Mouse (Mus musculus): ENCODE data around the gene Pja2. TPM values are rescaled to one million over a fixed set of nuclear protein-coding genes. Genes with fewer than 3 reads are reported as not detected.
"Not testable (repeated sequence)": the region's sequence is repeated elsewhere in the genome, so short reads cannot be mapped to it uniquely, and the experiment has no call there.

Pja2 gene
- polyA plus RNA-seq, 1 experiment from 2014 or later: 64.4 TPM

DNA sequence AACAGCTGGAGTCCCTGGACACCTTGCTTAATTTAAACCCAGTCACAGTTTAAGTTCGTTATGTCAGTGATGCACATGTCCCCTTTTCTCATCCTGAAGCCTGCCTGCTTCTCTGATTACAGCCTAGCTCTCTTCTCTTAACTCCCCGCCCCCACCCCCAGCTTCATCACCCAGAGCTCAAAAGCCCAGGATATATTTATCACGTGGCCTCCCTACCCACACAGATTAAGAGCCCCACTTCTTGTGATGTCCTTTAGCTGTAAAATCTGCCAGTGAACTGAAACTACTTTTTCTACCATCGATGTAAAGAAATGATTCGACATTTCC is 1.0 kb upstream of the Pja2 start:
- 0 out of 2 replicates have a peak, but pooled peaks cover 6% of the 10 kb centered on the region for H3K4me1 ChIP-seq
- ATAC-seq (ENCODE audit: insufficient number of reproducible peaks, insufficient read depth, low FRiP score, low TSS enrichment, low read depth): no peak
- no peaks in the 10 kb centered on the region for H3K9me3 ChIP-seq
- peak overlapping the region; percentile 85 for H3K27ac ChIP-seq
- WGBS: 21% methylated on average over 5 of the region's 5 CpGs
- peak overlapping the region; percentile 52 for H3K4me3 ChIP-seq
- H3K27me3 ChIP-seq: no peaks in the 10 kb centered on the region
- H3K36me3 ChIP-seq: no peaks in the 10 kb centered on the region
- peak overlapping the region; percentile 78 for H3K4me2 ChIP-seq
- H3K9ac ChIP-seq: peak overlapping the region; percentile 70

DNA sequence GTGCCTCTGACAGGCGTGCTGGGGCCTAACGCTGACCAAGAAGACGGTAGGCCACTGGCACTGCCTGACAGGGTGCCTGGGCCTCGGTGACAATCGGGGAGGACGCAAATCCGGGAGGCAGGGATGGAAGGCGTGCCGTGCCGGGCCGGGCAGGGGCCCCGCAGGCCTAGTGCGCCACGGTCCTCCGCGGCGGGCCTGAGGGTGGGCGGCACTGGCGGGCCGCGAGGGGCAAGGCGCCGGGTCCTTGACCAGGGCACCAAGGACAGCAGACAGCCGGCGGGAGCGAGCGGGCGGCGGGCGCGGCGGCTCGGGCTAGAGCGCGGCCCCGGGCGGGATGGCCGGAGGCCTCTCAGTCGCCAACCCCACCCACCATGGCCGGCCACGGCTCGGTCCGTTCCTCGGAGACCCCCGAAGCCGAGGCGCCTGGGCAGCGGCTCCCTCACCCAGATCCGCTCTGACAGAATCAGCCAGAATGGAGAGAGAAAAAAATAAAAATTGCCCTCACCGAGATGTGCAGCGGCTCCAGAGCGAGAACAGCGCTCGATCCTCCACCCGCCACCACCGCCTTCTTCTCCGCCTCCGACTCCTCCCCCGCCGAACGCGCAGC is 322 bp downstream of the Pja2 start:
- peak; percentile 23 for ATAC-seq (ENCODE audit: insufficient number of reproducible peaks, insufficient read depth, low FRiP score, low TSS enrichment, low read depth)
- under 1% methylated on average over 56 of the region's 62 CpGs for WGBS
- peak overlapping the region; percentile 59 for H3K4me2 ChIP-seq

DNA sequence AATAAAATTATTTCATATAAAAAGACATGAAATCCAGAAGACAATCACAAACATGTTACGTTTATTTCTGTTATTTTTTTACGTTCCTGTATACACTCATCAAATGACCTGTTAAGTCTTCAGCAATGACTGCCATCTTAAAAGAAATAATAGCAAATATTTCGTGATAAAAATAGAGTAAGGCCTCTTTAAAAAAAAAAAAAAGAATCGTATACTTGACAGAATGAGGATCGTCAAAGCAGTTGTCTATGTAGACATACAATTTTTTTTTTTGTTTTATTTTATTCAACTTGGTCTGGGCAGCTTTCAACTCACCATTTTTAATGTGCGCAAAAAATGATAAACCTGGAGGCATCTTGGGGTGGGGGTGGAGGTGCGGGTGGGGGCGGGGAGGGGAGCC is 831 bp downstream of the Pja2 start:
- Histone ChIP-seq H3K27me3 (no peaks in the 10 kb centered on the region), H3K27ac (peak overlapping the region; percentile 96), H3K4me2 (peak overlapping the region; percentile 59), H3K4me1 (0 out of 2 replicates have a peak, but pooled peaks cover 6% of the 10 kb centered on the region), H3K36me3 (no peaks in the 10 kb centered on the region), H3K4me3 (peak overlapping the region; percentile 99), H3K9me3 (no peaks in the 10 kb centered on the region), H3K9ac (peak overlapping the region; percentile 98)
- no peak for ATAC-seq (ENCODE audit: insufficient number of reproducible peaks, insufficient read depth, low FRiP score, low TSS enrichment, low read depth)
- 19% methylated on average over 8 of the region's 8 CpGs for WGBS

More for the DNA sequence above, 322 bp downstream of the Pja2 start:
- H3K4me1 ChIP-seq: 0 out of 2 replicates have a peak, but pooled peaks cover 6% of the 10 kb centered on the region
- H3K9ac ChIP-seq: peak overlapping the region; percentile 98
- H3K9me3 ChIP-seq: no peaks in the 10 kb centered on the region
- H3K27me3 ChIP-seq: no peaks in the 10 kb centered on the region
- H3K36me3 ChIP-seq: no peaks in the 10 kb centered on the region
- H3K27ac ChIP-seq: peak overlapping the region; percentile 96
- H3K4me3 ChIP-seq: peak overlapping the region; percentile 99

DNA sequence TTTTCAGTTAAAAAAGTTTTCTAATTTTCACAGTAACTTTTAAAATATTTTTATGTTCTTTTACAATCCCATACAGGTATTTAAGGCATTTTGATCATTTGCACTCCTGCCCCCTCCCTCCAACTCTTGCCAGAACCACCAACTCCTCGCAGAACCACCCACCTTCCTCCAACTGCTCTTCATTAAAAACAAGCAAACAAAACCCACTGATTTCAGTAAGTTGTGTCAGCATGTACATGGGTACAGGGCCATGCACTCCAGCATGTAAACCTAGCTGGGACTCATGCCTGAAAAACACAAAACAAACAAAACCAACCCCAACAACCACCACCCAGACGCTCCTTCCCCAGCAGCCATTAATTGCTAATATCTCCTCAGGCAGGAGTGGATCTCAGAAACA is 7.2 kb downstream of the Pja2 start:
- H3K27ac ChIP-seq: no peak overlapping the region
- H3K4me3 ChIP-seq: no peak overlapping the region
- no peak for ATAC-seq (ENCODE audit: insufficient number of reproducible peaks, insufficient read depth, low FRiP score, low TSS enrichment, low read depth)
- H3K4me2 ChIP-seq: no peak overlapping the region
- no peaks in the 10 kb centered on the region for H3K36me3 ChIP-seq
- 56% methylated on average over 2 of the region's 2 CpGs for WGBS
- H3K9ac ChIP-seq: no peak overlapping the region
- no peaks in the 10 kb centered on the region for H3K4me1 ChIP-seq
- no peaks in the 10 kb centered on the region for H3K27me3 ChIP-seq
- no peaks in the 10 kb centered on the region for H3K9me3 ChIP-seq

DNA sequence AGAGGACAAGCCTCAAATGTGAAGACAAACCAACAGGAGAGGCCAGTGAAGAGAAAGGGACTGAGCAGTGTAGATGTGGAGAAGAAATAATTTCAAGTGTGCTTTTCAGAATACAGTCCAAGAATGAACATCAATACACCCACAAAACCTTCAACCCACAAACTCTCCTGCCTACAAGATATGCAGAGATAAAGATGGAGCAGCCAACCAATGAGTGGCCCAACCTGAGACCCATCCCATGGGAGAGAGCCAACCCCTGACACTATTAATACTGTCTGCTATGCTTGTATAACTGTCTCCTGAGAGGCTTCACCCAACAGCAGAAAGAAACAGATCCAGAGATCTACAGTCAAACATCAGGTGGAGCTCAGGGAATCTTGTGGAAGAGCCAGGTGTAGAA is 16.3 kb downstream of the Pja2 start:
- no peak overlapping the region for H3K27ac ChIP-seq
- ATAC-seq (ENCODE audit: insufficient number of reproducible peaks, insufficient read depth, low FRiP score, low TSS enrichment, low read depth): no peak
- H3K9ac ChIP-seq: no peak overlapping the region
- H3K27me3 ChIP-seq: no peaks in the 10 kb centered on the region
- H3K9me3 ChIP-seq: no peaks in the 10 kb centered on the region
- peaks cover 10% of the 10 kb centered on the region for H3K36me3 ChIP-seq
- H3K4me2 ChIP-seq: no peak overlapping the region
- H3K4me1 ChIP-seq: peaks cover 3% of the 10 kb centered on the region; the same call in 1 of the 2 replicates
- H3K4me3 ChIP-seq: no peak overlapping the region

DNA sequence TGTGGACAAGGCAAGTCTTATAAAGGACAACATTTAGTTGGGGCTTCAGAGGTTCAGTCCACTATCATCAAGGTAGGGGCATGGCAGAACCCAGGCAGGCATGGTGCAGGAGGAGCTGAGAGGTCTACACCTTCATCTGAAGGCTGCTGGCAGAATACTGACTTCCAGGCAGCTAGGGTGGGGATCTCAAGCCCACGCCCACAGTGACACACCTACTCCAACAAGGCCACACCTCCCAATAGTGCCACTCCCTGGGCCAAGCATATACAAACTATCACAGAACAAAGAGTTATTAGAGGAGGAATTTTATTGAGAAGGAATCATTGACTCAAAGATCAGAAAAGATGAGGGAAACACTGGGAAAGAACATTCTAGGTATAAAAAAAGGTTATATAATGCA is 17.2 kb downstream of the Pja2 start:
- H3K4me2 ChIP-seq; H3K9ac ChIP-seq; H3K27me3 ChIP-seq; ATAC-seq (ENCODE audit: insufficient number of reproducible peaks, insufficient read depth, low FRiP score, low TSS enrichment, low read depth); H3K27ac ChIP-seq; H3K4me3 ChIP-seq; H3K9me3 ChIP-seq; H3K4me1 ChIP-seq: not testable (repeated sequence)
- peaks cover 11% of the 10 kb centered on the region for H3K36me3 ChIP-seq
- 85% methylated on average over 1 of the region's 1 CpGs for WGBS

DNA sequence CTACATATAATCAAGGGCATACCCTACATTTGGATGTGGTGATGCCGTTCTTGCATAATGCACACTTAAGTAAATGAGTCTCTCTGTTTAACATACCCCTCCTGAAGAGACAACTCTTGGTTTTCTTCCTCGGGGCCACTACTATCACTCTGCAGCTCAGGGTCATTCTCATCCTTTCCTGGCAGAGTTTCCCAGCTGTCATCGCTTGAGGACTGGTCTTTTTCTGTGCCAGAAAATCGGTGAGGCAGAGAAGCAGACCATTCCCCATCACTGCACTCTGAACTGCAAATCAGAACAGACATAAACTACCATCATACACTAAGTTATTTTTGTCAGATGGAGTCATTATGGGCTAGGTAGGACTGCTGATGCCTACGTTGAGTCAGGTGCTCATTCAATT is 34.1 kb downstream of the Pja2 start:
- no peak overlapping the region for H3K4me3 ChIP-seq
- H3K27ac ChIP-seq: no peak overlapping the region
- 89% methylated on average over 5 of the region's 5 CpGs for WGBS
- H3K9me3 ChIP-seq: no peaks in the 10 kb centered on the region
- ATAC-seq (ENCODE audit: insufficient number of reproducible peaks, insufficient read depth, low FRiP score, low TSS enrichment, low read depth): no peak
- no peak overlapping the region for H3K9ac ChIP-seq
- peaks cover 26% of the 10 kb centered on the region for H3K36me3 ChIP-seq
- no peak overlapping the region for H3K4me2 ChIP-seq
- H3K27me3 ChIP-seq: no peaks in the 10 kb centered on the region
- H3K4me1 ChIP-seq: no peaks in the 10 kb centered on the region

DNA sequence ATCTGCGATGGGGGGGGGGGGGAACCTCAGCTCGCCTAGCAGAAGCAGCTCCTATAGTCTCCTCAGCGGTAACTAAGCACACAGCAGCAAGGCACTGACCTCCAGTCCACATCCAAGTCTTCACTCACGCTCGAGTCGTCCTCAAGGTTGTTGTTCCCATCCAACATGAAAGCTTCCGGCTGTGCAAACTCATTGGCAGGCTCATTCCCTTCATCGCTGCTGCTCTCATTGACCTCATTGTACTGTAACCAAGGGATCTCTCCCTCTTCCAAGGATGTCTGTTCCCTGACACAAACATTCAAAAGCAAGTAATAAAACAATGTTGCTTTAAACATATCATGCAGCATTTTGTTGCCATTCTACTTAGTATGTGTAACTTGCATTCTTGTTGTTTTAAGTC is 39.0 kb downstream of the Pja2 start:
- H3K9me3 ChIP-seq: no peaks in the 10 kb centered on the region
- no peak overlapping the region for H3K9ac ChIP-seq
- no peak overlapping the region for H3K4me2 ChIP-seq
- no peak overlapping the region for H3K4me3 ChIP-seq
- H3K27ac ChIP-seq: no peak overlapping the region
- peaks cover 38% of the 10 kb centered on the region for H3K36me3 ChIP-seq
- ATAC-seq (ENCODE audit: insufficient number of reproducible peaks, insufficient read depth, low FRiP score, low TSS enrichment, low read depth): no peak
- WGBS: 90% methylated on average over 8 of the region's 8 CpGs
- H3K4me1 ChIP-seq: no peaks in the 10 kb centered on the region
- no peaks in the 10 kb centered on the region for H3K27me3 ChIP-seq

DNA sequence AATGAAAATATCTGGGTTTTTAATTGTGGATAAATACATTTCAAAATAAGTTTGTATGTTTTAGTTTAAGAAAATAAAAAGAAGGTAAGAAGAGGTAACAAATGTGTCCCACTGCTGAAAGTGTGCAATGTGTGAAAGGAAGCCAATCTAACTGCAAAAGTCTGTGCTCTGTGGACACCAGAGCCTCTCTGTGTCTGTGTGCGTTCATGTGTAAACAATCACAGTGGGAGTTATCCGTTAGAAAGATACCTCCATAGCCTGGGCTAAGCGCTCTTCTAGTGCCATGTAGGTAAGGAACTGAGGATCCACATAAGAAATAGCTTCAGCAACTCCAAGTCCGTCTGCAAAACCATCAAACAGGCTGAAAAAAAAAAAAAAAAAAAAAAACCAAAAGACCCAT is 42.0 kb downstream of the Pja2 start:
- H3K27me3 ChIP-seq: no peaks in the 10 kb centered on the region
- ATAC-seq (ENCODE audit: insufficient number of reproducible peaks, insufficient read depth, low FRiP score, low TSS enrichment, low read depth): no peak
- no peak overlapping the region for H3K4me3 ChIP-seq
- WGBS: 79% methylated on average over 4 of the region's 4 CpGs
- no peaks in the 10 kb centered on the region for H3K4me1 ChIP-seq
- no peak overlapping the region for H3K4me2 ChIP-seq
- H3K9me3 ChIP-seq: no peaks in the 10 kb centered on the region
- H3K36me3 ChIP-seq: peaks cover 57% of the 10 kb centered on the region
- no peak overlapping the region for H3K27ac ChIP-seq
- H3K9ac ChIP-seq: no peak overlapping the region

DNA sequence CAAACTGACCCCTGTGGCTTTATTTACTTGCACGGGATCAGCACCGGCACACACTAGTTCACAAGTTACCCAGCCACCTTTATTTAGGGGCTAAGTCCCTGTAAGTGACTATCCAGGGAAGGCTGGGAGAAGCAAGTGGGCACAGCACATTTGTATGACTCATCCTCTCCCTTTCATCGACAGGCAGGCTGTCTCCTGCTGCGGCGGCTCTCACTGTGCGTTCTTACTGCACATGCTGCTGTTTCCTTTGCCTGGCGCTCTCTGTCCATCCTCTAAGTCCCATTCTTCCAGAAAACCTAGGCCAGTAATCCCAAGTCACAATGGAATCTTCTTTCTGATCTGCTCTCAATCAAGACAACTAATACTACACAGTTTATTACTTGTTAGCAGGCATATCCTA is 43.7 kb downstream of the Pja2 start:
- Histone ChIP-seq H3K27ac (no peak overlapping the region), H3K4me2 (no peak overlapping the region), H3K9me3 (no peaks in the 10 kb centered on the region), H3K4me3 (no peak overlapping the region), H3K4me1 (no peaks in the 10 kb centered on the region), H3K9ac (no peak overlapping the region), H3K27me3 (no peaks in the 10 kb centered on the region), H3K36me3 (peaks cover 62% of the 10 kb centered on the region)
- no peak for ATAC-seq (ENCODE audit: insufficient number of reproducible peaks, insufficient read depth, low FRiP score, low TSS enrichment, low read depth)
- WGBS: 89% methylated on average over 7 of the region's 7 CpGs

DNA sequence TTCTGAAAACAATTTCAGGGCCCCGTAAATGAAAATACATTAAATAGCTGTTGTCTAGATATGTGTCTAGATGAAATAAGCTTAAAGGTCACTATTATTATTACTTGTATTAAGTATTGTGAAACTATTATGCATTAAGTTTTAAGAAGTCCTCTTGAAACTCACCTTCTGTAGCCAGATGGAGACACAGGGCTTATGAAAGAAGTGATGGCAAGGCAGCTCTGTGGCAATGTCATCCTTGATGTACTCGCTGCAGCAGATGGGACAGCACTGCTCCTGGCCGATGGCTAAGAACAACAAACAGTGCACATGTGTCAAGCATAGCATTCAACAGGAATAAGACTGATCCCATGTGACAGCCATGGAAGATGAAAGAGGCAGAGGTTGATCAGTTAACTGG is 44.9 kb downstream of the Pja2 start:
- H3K9me3 ChIP-seq: no peaks in the 10 kb centered on the region
- ATAC-seq (ENCODE audit: insufficient number of reproducible peaks, insufficient read depth, low FRiP score, low TSS enrichment, low read depth): no peak
- no peak overlapping the region for H3K4me2 ChIP-seq
- no peak overlapping the region for H3K27ac ChIP-seq
- no peak overlapping the region for H3K4me3 ChIP-seq
- no peaks in the 10 kb centered on the region for H3K27me3 ChIP-seq
- H3K36me3 ChIP-seq: peaks cover 58% of the 10 kb centered on the region
- 78% methylated on average over 3 of the region's 3 CpGs for WGBS
- no peaks in the 10 kb centered on the region for H3K4me1 ChIP-seq
- H3K9ac ChIP-seq: no peak overlapping the region

DNA sequence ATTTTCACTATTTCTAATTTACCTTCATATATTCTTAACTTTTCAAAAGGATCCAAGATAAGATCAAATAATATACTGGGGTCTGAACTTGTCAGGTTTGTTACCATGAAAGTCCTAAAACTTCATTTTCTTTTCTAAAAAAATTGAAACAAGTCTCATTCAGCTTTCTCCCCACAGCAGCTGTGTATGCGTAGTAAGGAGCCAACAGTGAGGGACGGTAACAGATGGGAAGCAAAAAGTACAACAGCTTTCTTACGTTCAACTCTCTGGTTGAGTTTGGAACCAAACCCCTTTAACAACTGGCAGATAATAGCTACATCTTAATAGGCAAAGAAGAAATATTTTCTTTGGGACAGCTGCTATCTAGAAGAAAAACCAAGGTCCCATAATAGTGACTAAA is 50.3 kb downstream of the Pja2 start:
- H3K9me3 ChIP-seq; H3K27ac ChIP-seq; H3K4me1 ChIP-seq; H3K4me2 ChIP-seq; ATAC-seq (ENCODE audit: insufficient number of reproducible peaks, insufficient read depth, low FRiP score, low TSS enrichment, low read depth); H3K4me3 ChIP-seq; H3K27me3 ChIP-seq; H3K9ac ChIP-seq: not testable (repeated sequence)
- peaks cover 58% of the 10 kb centered on the region for H3K36me3 ChIP-seq
- WGBS: 79% methylated on average over 3 of the region's 3 CpGs

All from embryonic facial prominence, embryonic 13.5 days (tissue).